Mouse (Mus musculus) heart, embryonic 16.5 days (tissue): ENCODE measurements at regions not wholly inside any gene's neighbourhood (a gene's known extent, or its start where the extent isn't known, plus 50 kb on each side); places are given as distances from the start of the nearest gene placed in this dataset.
A peak's percentile ranks its signal among the peaks of the same experiment; 100 is the strongest.

Source experiments
- ATAC-seq: fragments of 200-750 bp; cut with Nextera tagmentation; replicated peaks from 2 replicates; pipeline ENCODE4 v1.8.0; 2017; ENCODE audit warnings: moderate number of reproducible peaks; ENCODE audit not compliant: insufficient read depth, low FRiP score; ENCODE audit errors: extremely low read depth
- H3K27ac ChIP-seq: fragments of 300-500 bp; sonication (generic); 2 replicates; pipeline ENCODE4 v1.5.1; 2014; ENCODE audit warnings: mild to moderate bottlenecking, low read length, control low read depth, moderate library complexity
- H3K27me3 ChIP-seq: fragments of 300-500 bp; sonication (generic); 2 replicates; pipeline ENCODE4 v1.6.1; 2014; ENCODE audit warnings: low read length, mixed read lengths; ENCODE audit not compliant: control insufficient read depth, insufficient read depth
- H3K36me3 ChIP-seq: fragments of 300-500 bp; sonication (generic); 2 replicates; pipeline ENCODE4 v1.6.1; 2014; ENCODE audit not compliant: control insufficient read depth, insufficient read depth
- H3K4me1 ChIP-seq: fragments of 300-500 bp; sonication (generic); 2 replicates; pipeline ENCODE4 v1.6.1; 2014; ENCODE audit warnings: low read length, mixed read lengths; ENCODE audit not compliant: control insufficient read depth, insufficient read depth
- H3K4me2 ChIP-seq: fragments of 300-500 bp; sonication (generic); 2 replicates; pipeline ENCODE4 v1.6.1; 2014; ENCODE audit warnings: low read depth, mild to moderate bottlenecking, control low read depth, low read length
- H3K4me3 ChIP-seq: fragments of 300-500 bp; sonication (generic); 2 replicates; pipeline ENCODE4 v1.5.1; 2014; ENCODE audit warnings: mild to moderate bottlenecking, control low read depth, low read length
- H3K9ac ChIP-seq: fragments of 300-500 bp; sonication (generic); 2 replicates; pipeline ENCODE4 v1.6.1; 2014; ENCODE audit warnings: low read length, control low read depth
- H3K9me3 ChIP-seq: fragments of 300-500 bp; sonication (generic); replicated peaks from 2 replicates; pipeline ENCODE4 v1.6.1; 2016; ENCODE audit warnings: low read length; ENCODE audit not compliant: control insufficient read depth
- WGBS: fragments of 180-500 bp; shearing (Covaris S2); extraction: QIAGEN DNeasy Blood & Tissue Kit; methylation state at CpG from one replicate; pipeline ENCODE4 v1.1.7; 2014; 5-methylcytosine and 5-hydroxymethylcytosine counted together

DNA sequence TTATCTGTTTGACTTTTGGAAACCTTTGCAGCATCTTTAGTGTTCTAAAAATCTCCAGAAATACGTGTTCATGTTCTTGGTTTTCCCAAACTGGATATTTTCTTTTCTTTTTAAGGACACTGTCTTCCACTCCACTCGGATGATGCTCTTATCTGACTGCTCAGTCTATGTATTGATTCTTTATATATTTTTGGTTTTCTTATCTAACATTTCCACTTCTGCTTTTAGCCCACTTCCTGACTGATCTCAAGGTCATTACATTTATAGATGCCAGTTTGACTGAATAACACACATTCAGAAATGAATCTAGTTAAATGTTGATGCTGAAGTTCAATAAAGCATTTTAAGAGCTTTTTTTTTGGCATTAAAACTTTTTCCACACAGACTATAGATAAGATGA lies 265.3 kb downstream of the Rpl36a-ps1 start:
- ATAC-seq, result no peak

GRCm38 (mm10) chr14:98722481-98722880 lies 271.6 kb downstream of the Rpl36a-ps1 start:
- H3K4me1 ChIP-seq, result no peaks in the 10 kb centered on the region
- WGBS, result 77% methylated on average over 9 of the region's 9 CpGs
- no peaks in the 10 kb centered on the region for H3K27me3 ChIP-seq
- H3K27ac ChIP-seq, result no peak overlapping the region
- H3K9me3 ChIP-seq, result no peaks in the 10 kb centered on the region
- H3K36me3 ChIP-seq, result no peaks in the 10 kb centered on the region
- H3K9ac ChIP-seq, result no peak overlapping the region
- no peak for ATAC-seq
- H3K4me2 ChIP-seq, result no peak overlapping the region
- no peak overlapping the region for H3K4me3 ChIP-seq

More for the DNA sequence above, 265.3 kb downstream of the Rpl36a-ps1 start:
- WGBS, result 54% methylated on average over 2 of the region's 2 CpGs
- no peaks in the 10 kb centered on the region for H3K36me3 ChIP-seq
- no peak overlapping the region for H3K4me2 ChIP-seq
- H3K9me3 ChIP-seq, result no peaks in the 10 kb centered on the region
- H3K27ac ChIP-seq, result no peak overlapping the region
- no peaks in the 10 kb centered on the region for H3K4me1 ChIP-seq
- no peaks in the 10 kb centered on the region for H3K27me3 ChIP-seq
- H3K9ac ChIP-seq, result no peak overlapping the region
- H3K4me3 ChIP-seq, result no peak overlapping the region

DNA sequence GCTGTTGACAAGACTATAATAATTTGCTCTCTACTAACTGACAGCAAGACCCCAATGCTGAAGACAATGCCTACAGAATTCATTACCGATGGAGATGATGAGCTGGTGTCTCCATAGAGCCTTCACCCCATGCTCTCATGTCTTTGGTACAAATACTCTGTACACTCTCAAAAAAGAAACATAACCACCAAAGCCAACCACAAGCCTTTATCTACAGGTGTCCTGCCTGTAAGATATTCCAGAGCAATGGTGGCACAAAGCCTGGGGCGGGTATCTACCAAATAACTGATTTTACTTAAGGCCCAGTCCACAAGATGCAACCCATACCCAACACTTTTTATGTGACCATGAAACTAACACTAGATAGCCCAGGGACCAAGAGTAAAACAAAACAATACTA lies 273.1 kb downstream of the Rpl36a-ps1 start:
- H3K9me3 ChIP-seq, result no peaks in the 10 kb centered on the region
- WGBS, result 80% methylated on average over 2 of the region's 2 CpGs

GRCm38 (mm10) chr14:98708045-98708444 lies 286.1 kb downstream of the Rpl36a-ps1 start:
- Histone ChIP-seq H3K9ac (no peak overlapping the region), H3K27ac (no peak overlapping the region), H3K36me3 (no peaks in the 10 kb centered on the region), H3K9me3 (no peaks in the 10 kb centered on the region), H3K4me3 (no peak overlapping the region), H3K4me1 (peaks cover 8% of the 10 kb centered on the region), H3K4me2 (no peak overlapping the region), H3K27me3 (no peaks in the 10 kb centered on the region)
- 80% methylated on average over 2 of the region's 2 CpGs for WGBS
- no peak for ATAC-seq

More for the DNA sequence above, 273.1 kb downstream of the Rpl36a-ps1 start:
- ATAC-seq, result no peak
- no peak overlapping the region for H3K9ac ChIP-seq
- H3K4me1 ChIP-seq, result no peaks in the 10 kb centered on the region
- H3K27me3 ChIP-seq, result no peaks in the 10 kb centered on the region
- H3K4me3 ChIP-seq, result no peak overlapping the region
- H3K4me2 ChIP-seq, result no peak overlapping the region
- no peaks in the 10 kb centered on the region for H3K36me3 ChIP-seq
- H3K27ac ChIP-seq, result no peak overlapping the region

- H3K4me3 ChIP-seq, result no peak overlapping the region
- WGBS, result 89% methylated on average over 4 of the region's 4 CpGs
- no peaks in the 10 kb centered on the region for H3K9me3 ChIP-seq
- H3K4me2 ChIP-seq, result no peak overlapping the region
- H3K9ac ChIP-seq, result no peak overlapping the region
- no peaks in the 10 kb centered on the region for H3K27me3 ChIP-seq
- H3K27ac ChIP-seq, result no peak overlapping the region
- H3K36me3 ChIP-seq, result no peaks in the 10 kb centered on the region
- no peak for ATAC-seq
- peaks cover 10% of the 10 kb centered on the region for H3K4me1 ChIP-seq
These were observed 286.5 kb downstream of the Rpl36a-ps1 start for GRCm38 (mm10) chr14:98707574-98707973.

GRCm38 (mm10) chr14:98703289-98703688 lies 290.8 kb downstream of the Rpl36a-ps1 start:
- Histone ChIP-seq H3K36me3 (no peaks in the 10 kb centered on the region), H3K9me3 (no peaks in the 10 kb centered on the region), H3K9ac (no peak overlapping the region), H3K27me3 (no peaks in the 10 kb centered on the region), H3K27ac (no peak overlapping the region; the same call in 1 of the 2 replicates), H3K4me3 (no peak overlapping the region), H3K4me1 (0 out of 2 replicates have a peak, but pooled peaks cover 4% of the 10 kb centered on the region), H3K4me2 (peak overlapping the region; percentile 13; the same call in 1 of the 2 replicates)
- WGBS, result 33% methylated on average over 6 of the region's 6 CpGs
- peak; percentile 60 for ATAC-seq

DNA sequence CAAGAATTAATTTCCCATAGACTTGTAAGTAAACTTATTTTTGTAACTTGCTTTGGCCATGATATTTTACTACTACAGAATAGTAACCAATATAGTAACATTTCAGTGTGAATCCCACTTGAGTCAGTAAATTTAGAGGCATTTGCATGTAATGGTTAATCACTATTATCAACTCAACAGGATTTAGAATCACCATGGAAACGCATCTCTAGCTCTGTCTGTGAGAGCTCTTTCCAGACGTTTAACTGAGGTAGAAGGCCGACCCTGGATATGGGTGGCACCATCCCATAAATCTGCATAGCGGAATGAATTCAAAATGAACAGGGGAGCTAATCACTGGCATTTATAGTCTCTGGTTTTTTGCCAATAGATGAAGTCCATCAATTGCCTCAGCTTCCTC lies 337.6 kb downstream of the Rpl36a-ps1 start:
- H3K27ac ChIP-seq, result no peak overlapping the region
- H3K4me3 ChIP-seq, result no peak overlapping the region
- ATAC-seq, result no peak
- H3K9me3 ChIP-seq, result no peaks in the 10 kb centered on the region; the same call in 1 of the 2 replicates
- no peak overlapping the region for H3K4me2 ChIP-seq
- H3K27me3 ChIP-seq, result no peaks in the 10 kb centered on the region
- 79% methylated on average over 4 of the region's 4 CpGs for WGBS
- H3K36me3 ChIP-seq, result no peaks in the 10 kb centered on the region
- no peak overlapping the region for H3K9ac ChIP-seq
- H3K4me1 ChIP-seq, result no peaks in the 10 kb centered on the region

GRCm38 (mm10) chr14:98654191-98654809 lies 339.8 kb downstream of the Rpl36a-ps1 start:
- 67% methylated on average over 6 of the region's 6 CpGs for WGBS
- Histone ChIP-seq H3K4me3 (no peak overlapping the region), H3K4me1 (no peaks in the 10 kb centered on the region), H3K27me3 (no peaks in the 10 kb centered on the region), H3K27ac (no peak overlapping the region), H3K4me2 (no peak overlapping the region), H3K36me3 (no peaks in the 10 kb centered on the region), H3K9ac (no peak overlapping the region), H3K9me3 (no peaks in the 10 kb centered on the region)
- ATAC-seq, result no peak

GRCm38 (mm10) chr14:98651221-98651620 lies 342.9 kb downstream of the Rpl36a-ps1 start:
- H3K27me3 ChIP-seq, result no peaks in the 10 kb centered on the region
- no peaks in the 10 kb centered on the region for H3K9me3 ChIP-seq
- no peaks in the 10 kb centered on the region for H3K36me3 ChIP-seq
- no peak overlapping the region for H3K4me3 ChIP-seq
- H3K9ac ChIP-seq, result no peak overlapping the region
- no peaks in the 10 kb centered on the region for H3K4me1 ChIP-seq
- WGBS, result 84% methylated on average over 6 of the region's 6 CpGs
- no peak overlapping the region for H3K4me2 ChIP-seq
- no peak overlapping the region for H3K27ac ChIP-seq
- no peak for ATAC-seq
